Mouse (Mus musculus) embryonic facial prominence, embryonic 13.5 days (tissue): ENCODE results near the gene Tpi1. TPM values are rescaled to one million over a fixed set of nuclear protein-coding genes. Genes with fewer than 3 reads are reported as not detected.

ENCODE experiments used
- ATAC-seq: fragments of 200-750 bp; cut with Nextera tagmentation; 2 replicates; pipeline ENCODE4 v1.8.0; 2017; ENCODE audit warnings: low read depth; ENCODE audit not compliant: insufficient number of reproducible peaks, insufficient read depth, low FRiP score, low TSS enrichment
- H3K27ac ChIP-seq: fragments of 300-500 bp; sonication (generic); 2 replicates; pipeline ENCODE4 v1.5.1; 2015; ENCODE audit warnings: moderate library complexity, mild to moderate bottlenecking, inconsistent platforms
- H3K27me3 ChIP-seq: fragments of 300-500 bp; sonication (generic); 2 replicates; pipeline ENCODE4 v1.6.1; 2015; ENCODE audit warnings: mild to moderate bottlenecking, inconsistent platforms
- H3K36me3 ChIP-seq: fragments of 300-500 bp; sonication (generic); 2 replicates; pipeline ENCODE4 v1.6.1; 2015; ENCODE audit warnings: mild to moderate bottlenecking, inconsistent platforms
- H3K4me1 ChIP-seq: fragments of 300-500 bp; sonication (generic); 2 replicates; pipeline ENCODE4 v1.6.1; 2015; ENCODE audit warnings: inconsistent platforms
- H3K4me2 ChIP-seq: fragments of 300-500 bp; sonication (generic); 2 replicates; pipeline ENCODE4 v1.6.1; 2015; ENCODE audit warnings: moderate library complexity, mild to moderate bottlenecking, inconsistent platforms
- H3K4me3 ChIP-seq: fragments of 300-500 bp; sonication (generic); 2 replicates; pipeline ENCODE4 v1.5.1; 2015; ENCODE audit warnings: mild to moderate bottlenecking, inconsistent platforms
- H3K9ac ChIP-seq: fragments of 300-500 bp; sonication (generic); 2 replicates; pipeline ENCODE4 v1.6.1; 2015; ENCODE audit warnings: mild to moderate bottlenecking, inconsistent platforms
- H3K9me3 ChIP-seq: fragments of 300-500 bp; sonication (generic); 2 replicates; pipeline ENCODE4 v1.6.1; 2016; ENCODE audit warnings: inconsistent platforms
- WGBS: fragments of 180-500 bp; shearing (Covaris S2); methylation state at CpG from one replicate; pipeline ENCODE4 v1.1.7; 2015; ENCODE audit warnings: mixed read lengths; 5-methylcytosine and 5-hydroxymethylcytosine counted together
- polyA plus RNA-seq: library from polyadenylated mRNA; unstranded; fragments of >200 nt; fragmentation: Nextera tagmentation; extraction: Ambion mirVana; gene quantifications from 2 replicates; pipeline ENCODE4 v1.2.1, GENCODE M21; 2015

Tpi1 gene
- polyA plus RNA-seq, 1 experiment from 2014 or later = 710 TPM

GRCm38 (mm10) chr6:124767920-124768703, 46.0 kb downstream of the Tpi1 start:
- Histone ChIP-seq H3K9me3 (no peaks in the 10 kb centered on the region), H3K27ac (no peak overlapping the region), H3K9ac (peak overlapping the region; percentile 77), H3K36me3 (0 out of 2 replicates have a peak, but pooled peaks cover 4% of the 10 kb centered on the region), H3K4me1 (peaks cover 30% of the 10 kb centered on the region), H3K27me3 (peaks cover 16% of the 10 kb centered on the region), H3K4me3 (peak overlapping the region; percentile 61), H3K4me2 (peak overlapping the region; percentile 92)
- 22% methylated on average over 19 of the region's 19 CpGs for WGBS
- ATAC-seq = no peak

DNA sequence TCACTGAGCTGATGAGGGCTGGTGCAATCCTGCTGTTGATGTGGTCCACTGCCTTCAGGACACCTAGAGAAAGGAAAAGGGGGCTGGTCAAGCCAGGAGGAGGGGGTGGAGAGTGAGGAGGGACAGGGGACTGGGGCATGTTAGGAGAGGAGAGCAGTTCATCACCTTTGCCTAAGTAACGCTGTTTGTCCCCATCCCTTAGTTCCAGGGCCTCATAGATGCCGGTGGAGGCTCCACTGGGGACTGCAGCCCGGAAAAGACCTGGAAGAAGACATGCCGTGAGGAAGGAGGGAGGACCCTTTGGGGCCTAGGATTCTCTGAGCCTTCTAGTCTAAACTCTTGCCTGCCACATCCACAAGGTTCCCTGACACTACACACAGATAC, 46.6 kb downstream of the Tpi1 start:
- no peak overlapping the region; the same call in 1 of the 2 replicates for H3K4me3 ChIP-seq
- H3K4me1 ChIP-seq = peaks cover 30% of the 10 kb centered on the region
- 0 out of 2 replicates have a peak, but pooled peaks cover 4% of the 10 kb centered on the region for H3K36me3 ChIP-seq
- peaks cover 16% of the 10 kb centered on the region for H3K27me3 ChIP-seq
- H3K27ac ChIP-seq = no peak overlapping the region
- WGBS = 33% methylated on average over 4 of the region's 4 CpGs
- peak overlapping the region; percentile 92 for H3K4me2 ChIP-seq
- peak overlapping the region; percentile 36; the same call in 1 of the 2 replicates for H3K9ac ChIP-seq
- no peaks in the 10 kb centered on the region for H3K9me3 ChIP-seq
- ATAC-seq = no peak

DNA sequence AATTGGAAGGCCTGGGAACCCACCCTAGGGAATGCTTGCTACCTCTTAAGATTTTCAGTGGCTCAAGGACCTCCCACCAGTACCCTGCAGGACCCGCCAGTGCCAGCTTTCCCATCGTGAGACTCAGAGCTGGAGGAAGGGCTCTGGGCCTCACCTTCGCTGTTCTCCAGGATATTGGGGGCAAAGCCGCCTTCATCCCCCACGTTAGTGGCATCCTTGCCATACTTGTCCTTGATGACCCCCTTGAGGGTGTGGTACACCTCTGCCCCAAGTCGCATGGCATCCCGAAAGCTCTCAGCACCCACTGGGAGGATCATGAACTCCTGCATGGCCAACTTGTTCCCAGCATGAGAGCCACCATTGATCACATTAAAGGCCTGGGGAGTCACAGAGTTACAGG, 48.1 kb downstream of the Tpi1 start:
- ATAC-seq = no peak
- Histone ChIP-seq H3K4me3 (no peak overlapping the region), H3K9ac (no peak overlapping the region), H3K9me3 (no peaks in the 10 kb centered on the region), H3K36me3 (0 out of 2 replicates have a peak, but pooled peaks cover 4% of the 10 kb centered on the region), H3K4me1 (peaks cover 30% of the 10 kb centered on the region), H3K27me3 (peaks cover 16% of the 10 kb centered on the region), H3K27ac (no peak overlapping the region), H3K4me2 (no peak overlapping the region)
- 77% methylated on average over 7 of the region's 7 CpGs for WGBS

Other genes with a start within 250 kb of the Tpi1 start
- not detected in 2 replicates for gene C1rb, start 244.0 kb downstream of the Tpi1 start, polyA plus RNA-seq
- not detected in 2 replicates for gene C1s2, start 178.2 kb downstream of the Tpi1 start, polyA plus RNA-seq
- 52.0 and 59.3 TPM in 2 replicates for gene Lpcat3, start 151.3 kb downstream of the Tpi1 start, polyA plus RNA-seq
- gene Emg1, start 102.1 kb downstream of the Tpi1 start, polyA plus RNA-seq = 199 and 214 TPM in 2 replicates
- gene Phb2, start 102.0 kb downstream of the Tpi1 start, polyA plus RNA-seq = 337 and 351 TPM in 2 replicates
- gene Ptpn6, start 75.6 kb downstream of the Tpi1 start, polyA plus RNA-seq = 9.2 and 13.9 TPM in 2 replicates
- gene Grcc10, start 72.9 kb downstream of the Tpi1 start, polyA plus RNA-seq = 487 and 605 TPM in 2 replicates
- gene Gm45234, start 58.3 kb downstream of the Tpi1 start, polyA plus RNA-seq = 0.33 TPM in 1 of 2 replicates, not detected in the other
- 22.1 and 22.2 TPM in 2 replicates for gene Atn1, start 57.8 kb downstream of the Tpi1 start, polyA plus RNA-seq
- 10.7 and 10.9 TPM in 2 replicates for gene Eno2, start 44.6 kb downstream of the Tpi1 start, polyA plus RNA-seq
- 0.97 and 1.3 TPM in 2 replicates for gene Lrrc23, start 34.6 kb downstream of the Tpi1 start, polyA plus RNA-seq
- 9.1 and 10.5 TPM in 2 replicates for gene Spsb2, start 5.6 kb downstream of the Tpi1 start, polyA plus RNA-seq
- 149 and 163 TPM in 2 replicates for gene Usp5, start 15.2 kb upstream of the Tpi1 start, polyA plus RNA-seq
- 142 and 184 TPM in 2 replicates for gene Cdca3, start 15.3 kb upstream of the Tpi1 start, polyA plus RNA-seq
- gene Gnb3, start 26.0 kb upstream of the Tpi1 start, polyA plus RNA-seq = 0.25 and 0.52 TPM in 2 replicates
- 60.5 and 60.8 TPM in 2 replicates for gene P3h3, start 43.5 kb upstream of the Tpi1 start, polyA plus RNA-seq
- 2.0 and 2.4 TPM in 2 replicates for gene Gpr162, start 49.7 kb upstream of the Tpi1 start, polyA plus RNA-seq
- 0.37 TPM in 1 of 2 replicates, not detected in the other for gene Cd4, start 73.9 kb upstream of the Tpi1 start, polyA plus RNA-seq
- gene Lag3, start 97.4 kb upstream of the Tpi1 start, polyA plus RNA-seq = 2.9 and 3.7 TPM in 2 replicates
- gene Ptms, start 105.8 kb upstream of the Tpi1 start, polyA plus RNA-seq = 327 and 349 TPM in 2 replicates
- 342 and 360 TPM in 2 replicates for gene Mlf2, start 117.1 kb upstream of the Tpi1 start, polyA plus RNA-seq
- gene Cops7a, start 151.2 kb upstream of the Tpi1 start, polyA plus RNA-seq = 124 and 138 TPM in 2 replicates
- 10.0 TPM in 2 replicates for gene Pianp, start 182.4 kb upstream of the Tpi1 start, polyA plus RNA-seq
- 19.9 and 23.5 TPM in 2 replicates for gene Zfp384, start 194.8 kb upstream of the Tpi1 start, polyA plus RNA-seq
- 164 and 187 TPM in 2 replicates for gene Ing4, start 225.5 kb upstream of the Tpi1 start, polyA plus RNA-seq
- 21.7 and 22.7 TPM in 2 replicates for gene Acrbp, start 235.4 kb upstream of the Tpi1 start, polyA plus RNA-seq